Mouse (Mus musculus) testis, adult 2 months (tissue): ENCODE measurements around the gene Exph5. TPM values are rescaled to one million over a fixed set of nuclear protein-coding genes. Genes with fewer than 3 reads are reported as not detected.

Experiments
- H3K27ac ChIP-seq: fragments of 200-500 bp; 2 replicates; pipeline ENCODE4 v1.5.1; 2012; ENCODE audit warnings: low read depth, low read length; ENCODE audit not compliant: control insufficient read depth, insufficient read depth
- H3K27me3 ChIP-seq: fragments of 200-500 bp; 2 replicates; pipeline ENCODE4 v1.6.1; 2012; ENCODE audit warnings: mild to moderate bottlenecking, low read length, moderate library complexity; ENCODE audit not compliant: control insufficient read depth, insufficient read depth
- H3K36me3 ChIP-seq: fragments of 200-500 bp; 2 replicates; pipeline ENCODE4 v1.6.1; 2012; ENCODE audit warnings: mild to moderate bottlenecking, low read length; ENCODE audit not compliant: control insufficient read depth, insufficient read depth
- H3K4me1 ChIP-seq: fragments of 200-500 bp; 2 replicates; pipeline ENCODE4 v1.6.1; 2012; ENCODE audit warnings: low read length; ENCODE audit not compliant: control insufficient read depth, insufficient read depth
- H3K4me3 ChIP-seq: fragments of 200-500 bp; 2 replicates; pipeline ENCODE4 v1.5.1; 2012; ENCODE audit warnings: low read depth, mild to moderate bottlenecking, low read length, moderate library complexity, mixed read lengths; ENCODE audit not compliant: control insufficient read depth
- CTCF ChIP-seq: fragments of 200-500 bp; IDR thresholded peaks from 2 replicates; pipeline ENCODE4 v1.5.1; 2012; ENCODE audit warnings: low read depth, mild to moderate bottlenecking, inconsistent platforms, low read length, moderate library complexity; ENCODE audit not compliant: control insufficient read depth, insufficient read depth, insufficient replicate concordance
- POLR2A ChIP-seq: fragments of 200-500 bp; IDR thresholded peaks from 2 replicates; pipeline ENCODE4 v1.6.1; 2012; ENCODE audit warnings: low read depth, mild to moderate bottlenecking, inconsistent platforms, low read length, moderate library complexity; ENCODE audit not compliant: control insufficient read depth
- polyA plus RNA-seq: library from polyadenylated mRNA; depleted of rRNA; stranded (reverse); fragments of >200 nt; gene quantifications from 2 replicates; pipeline ENCODE4 v1.2.3, GENCODE M21; 2012

The Exph5 gene
- polyA plus RNA-seq, 1 experiment: 1.0 TPM

DNA sequence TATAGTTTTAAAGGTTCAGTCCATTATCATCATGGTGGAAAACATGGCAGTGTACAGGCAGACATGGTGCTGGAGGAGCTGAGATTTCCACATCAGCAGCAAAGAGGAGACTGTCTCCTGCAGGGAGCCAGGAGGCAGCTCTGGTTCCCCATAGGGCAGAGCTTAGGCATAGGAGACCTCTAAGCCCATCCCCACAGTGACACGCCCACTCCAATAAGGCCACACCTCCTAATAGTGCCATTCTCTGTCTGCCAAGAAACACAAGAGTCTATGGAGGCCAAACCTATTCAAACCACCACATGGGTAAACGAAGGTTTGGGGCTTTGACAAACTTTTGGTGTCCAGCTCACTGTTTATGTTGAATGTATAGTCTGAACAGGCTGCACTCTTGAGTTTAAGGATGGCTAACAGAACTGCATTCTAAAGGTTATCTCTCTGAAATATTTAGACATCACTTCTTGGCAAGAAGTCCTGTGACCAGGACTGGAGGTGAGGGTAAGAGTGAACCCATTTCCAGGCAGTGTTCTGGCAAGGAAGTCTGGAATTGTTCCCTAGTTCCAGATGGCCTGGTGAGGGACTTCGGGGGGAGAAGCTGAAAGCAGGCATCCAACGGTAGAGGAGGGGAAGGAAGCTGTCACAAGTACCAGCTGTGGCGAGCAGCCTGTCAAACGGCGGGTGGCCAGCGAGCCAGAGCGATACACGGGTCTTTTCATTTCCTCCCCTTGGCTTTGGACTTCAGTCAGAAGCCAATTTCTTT, 19.6 kb downstream of the Exph5 start:
- H3K27me3 ChIP-seq: no peaks in the 10 kb centered on the region
- no peak for TF ChIP-seq CTCF
- no peak for TF ChIP-seq POLR2A
- H3K4me3 ChIP-seq: no peak overlapping the region
- H3K36me3 ChIP-seq: no peaks in the 10 kb centered on the region
- H3K4me1 ChIP-seq: no peaks in the 10 kb centered on the region
- H3K27ac ChIP-seq: no peak overlapping the region

DNA sequence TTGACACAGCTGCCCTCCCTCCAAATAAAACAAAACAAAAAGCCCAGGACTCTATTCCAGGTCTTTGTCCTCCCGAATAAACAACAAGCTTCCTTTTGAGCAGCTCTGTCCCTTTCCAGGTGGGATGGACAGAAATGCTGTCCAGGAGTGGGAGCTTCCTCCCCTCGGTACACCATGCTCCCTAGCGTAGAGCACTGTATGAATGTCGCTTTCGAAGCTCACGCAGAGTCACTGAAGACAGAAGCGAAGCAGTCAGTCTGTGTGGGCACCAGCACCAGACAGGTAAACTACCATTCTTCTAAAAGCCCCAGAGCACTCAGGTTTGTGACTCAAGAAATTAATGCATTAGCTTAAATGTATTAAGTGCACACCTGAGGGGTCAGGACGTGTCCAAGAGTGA, 20.2 kb downstream of the Exph5 start:
- Histone ChIP-seq H3K27me3 (no peaks in the 10 kb centered on the region), H3K36me3 (no peaks in the 10 kb centered on the region), H3K4me1 (no peaks in the 10 kb centered on the region), H3K4me3 (no peak overlapping the region), H3K27ac (no peak overlapping the region)
- no peak for TF ChIP-seq POLR2A
- no peak for TF ChIP-seq CTCF

DNA sequence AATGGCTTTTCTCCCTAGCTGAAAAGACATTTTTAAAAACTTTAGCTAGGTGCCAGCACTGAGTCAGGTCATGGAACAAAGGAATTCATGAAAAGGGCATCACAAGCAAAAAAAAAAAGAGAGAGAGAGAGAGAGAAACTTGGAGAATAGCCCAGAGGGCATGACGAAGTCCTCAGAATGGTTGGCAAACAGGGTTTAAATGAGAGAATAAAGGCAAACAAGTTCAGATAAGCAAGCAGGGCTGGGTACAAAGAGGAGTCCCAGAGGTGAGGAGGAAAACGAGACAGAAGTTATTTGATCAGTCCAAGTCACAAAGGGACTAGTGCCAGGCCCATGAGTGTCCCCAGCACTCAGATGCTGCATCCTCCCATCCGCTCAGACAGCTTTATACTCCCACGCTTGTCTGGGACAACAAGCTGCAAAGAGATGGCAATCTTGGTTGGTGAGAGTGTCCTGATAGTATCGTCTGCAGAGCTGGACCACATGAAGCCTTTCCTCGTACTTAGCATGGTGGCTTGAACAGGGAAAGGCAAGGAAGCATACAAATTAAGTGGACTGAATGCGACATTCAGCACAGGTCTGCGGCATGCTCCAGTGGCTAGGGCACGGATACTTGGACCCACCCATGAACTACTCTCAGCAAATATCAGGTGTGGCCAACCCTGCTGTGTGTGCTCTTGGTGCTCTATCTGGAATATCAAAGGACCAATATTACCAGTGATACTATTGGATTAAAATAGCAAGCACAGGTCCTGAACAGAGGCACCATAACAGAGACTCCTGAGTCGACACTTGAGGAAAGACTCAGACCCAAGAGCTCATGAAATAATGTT, 22.2 kb downstream of the Exph5 start:
- H3K27ac ChIP-seq: no peak overlapping the region
- no peaks in the 10 kb centered on the region for H3K4me1 ChIP-seq
- H3K4me3 ChIP-seq: no peak overlapping the region
- H3K36me3 ChIP-seq: no peaks in the 10 kb centered on the region
- H3K27me3 ChIP-seq: no peaks in the 10 kb centered on the region
- TF ChIP-seq POLR2A (no peak), CTCF (no peak)

DNA sequence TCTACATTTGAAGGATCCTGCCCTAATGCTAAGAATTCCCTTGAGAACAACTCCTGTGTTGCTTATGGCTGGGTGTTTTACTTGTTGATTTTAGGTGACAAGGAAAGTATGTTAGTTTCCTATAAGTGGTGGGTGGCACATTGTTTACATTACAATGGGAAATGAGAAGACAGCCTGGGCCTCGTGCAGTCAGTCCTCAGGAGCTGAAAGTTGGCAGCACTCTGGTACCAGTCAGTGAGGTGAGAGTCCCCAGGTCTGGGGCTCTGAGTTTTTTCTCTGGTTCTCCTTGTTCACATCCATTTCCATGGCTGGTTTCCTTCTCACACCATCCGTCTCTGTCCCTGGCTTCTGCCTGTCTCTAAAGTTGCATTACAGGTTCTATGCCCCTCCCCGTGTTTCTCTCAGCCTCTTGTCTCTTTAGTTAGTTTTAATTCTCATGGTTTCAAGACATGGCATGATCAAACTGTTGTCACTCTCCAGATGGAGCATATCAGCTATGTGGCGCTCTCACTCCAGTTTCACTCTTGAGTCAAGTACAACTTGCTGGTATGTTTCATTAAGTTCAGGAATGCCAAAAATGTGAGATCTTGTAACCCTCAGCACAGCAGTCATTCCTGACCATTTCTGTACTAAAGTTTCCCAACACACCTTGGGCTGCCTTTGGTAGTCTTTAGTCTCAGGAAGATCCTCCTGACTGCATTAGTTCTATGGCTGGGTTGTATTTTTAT, 24.1 kb downstream of the Exph5 start:
- no peak overlapping the region for H3K27ac ChIP-seq
- no peaks in the 10 kb centered on the region for H3K4me1 ChIP-seq
- no peak overlapping the region for H3K4me3 ChIP-seq
- no peaks in the 10 kb centered on the region for H3K36me3 ChIP-seq
- no peak for TF ChIP-seq POLR2A
- H3K27me3 ChIP-seq: no peaks in the 10 kb centered on the region

DNA sequence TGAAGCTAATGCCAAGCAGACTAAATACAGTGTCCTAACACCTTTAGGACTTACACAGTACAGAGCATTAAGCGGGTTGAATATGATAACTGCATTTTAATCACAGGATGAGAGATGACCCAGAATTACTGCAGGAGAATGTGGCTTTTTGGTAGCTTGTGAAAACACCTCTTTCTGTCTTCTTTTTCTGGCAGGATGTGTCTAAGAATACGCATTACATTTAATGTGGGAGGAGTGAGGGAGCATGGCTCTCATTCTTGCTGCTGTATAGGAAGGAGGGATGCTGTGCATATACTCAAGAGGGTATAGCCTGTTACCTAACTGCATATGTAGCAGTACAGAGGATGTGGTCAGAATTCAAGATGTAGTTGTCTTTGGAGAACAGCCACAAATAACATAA, 26.7 kb downstream of the Exph5 start:
- Histone ChIP-seq H3K27ac (no peak overlapping the region), H3K4me3 (no peak overlapping the region), H3K36me3 (no peaks in the 10 kb centered on the region), H3K27me3 (no peaks in the 10 kb centered on the region), H3K4me1 (no peaks in the 10 kb centered on the region)
- TF ChIP-seq CTCF (no peak), POLR2A (no peak)

DNA sequence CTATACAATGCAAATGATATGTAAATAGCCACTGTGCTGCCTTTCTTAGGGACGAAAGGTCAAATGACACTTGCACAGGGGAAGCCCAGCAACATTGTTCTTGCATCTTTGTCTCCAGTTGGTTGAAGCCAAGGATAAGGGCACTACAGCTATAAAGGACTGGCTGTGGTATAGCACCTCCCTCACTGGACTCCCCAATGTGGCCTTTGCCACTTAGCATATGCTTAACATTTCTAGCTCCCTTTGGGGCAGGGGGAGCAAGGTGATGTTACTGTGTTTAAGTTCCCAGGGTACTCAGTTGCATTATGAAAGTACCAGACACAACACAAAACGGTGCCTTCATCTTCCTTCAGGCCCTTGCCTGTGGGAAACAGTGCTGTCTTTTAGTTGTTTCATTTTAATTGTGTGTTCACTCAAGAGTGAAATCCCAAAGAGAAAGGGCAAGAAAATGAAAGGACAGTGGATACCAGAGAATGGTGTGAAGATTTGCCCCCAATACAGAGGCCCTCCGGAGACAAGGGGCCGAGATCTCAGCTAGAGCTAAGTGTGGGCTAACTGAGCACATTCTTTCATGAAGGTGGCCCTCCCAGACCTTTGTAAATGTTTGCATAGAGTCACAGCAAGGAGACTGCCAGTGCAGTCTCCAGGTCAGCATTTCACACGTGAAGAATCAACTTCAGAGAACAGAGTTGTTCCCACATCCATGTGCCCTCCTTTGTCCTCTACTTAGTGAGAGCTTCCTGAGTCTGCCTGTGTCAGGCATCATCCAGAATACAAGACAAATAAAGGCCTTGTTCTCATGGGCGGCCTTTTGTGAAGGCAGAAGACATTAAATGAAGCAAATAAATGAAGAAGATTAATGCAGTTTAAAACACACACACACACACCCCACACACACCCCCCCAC, 28.1 kb downstream of the Exph5 start:
- Histone ChIP-seq H3K27me3 (no peaks in the 10 kb centered on the region), H3K4me3 (no peak overlapping the region), H3K4me1 (no peaks in the 10 kb centered on the region), H3K27ac (no peak overlapping the region), H3K36me3 (no peaks in the 10 kb centered on the region)
- no peak for TF ChIP-seq CTCF
- TF ChIP-seq POLR2A: no peak

DNA sequence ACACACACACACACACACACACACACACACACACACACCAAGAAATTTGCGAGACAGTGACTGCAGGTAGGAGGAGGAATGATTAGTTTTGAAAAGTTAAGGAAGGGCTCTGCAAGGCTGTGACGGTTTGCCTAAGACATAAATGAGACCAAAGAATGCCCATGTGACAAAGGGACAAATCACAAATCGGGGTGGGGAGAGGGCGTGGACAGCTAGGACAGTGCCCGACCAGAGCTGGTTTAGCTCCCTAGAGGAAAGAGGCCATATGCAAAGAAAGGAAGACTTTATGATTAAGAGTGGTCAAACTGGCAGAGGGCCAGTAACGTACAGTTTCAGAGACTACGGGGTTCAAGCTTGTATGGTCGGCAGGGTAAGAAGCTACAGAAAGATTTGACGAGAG, 28.8 kb downstream of the Exph5 start:
- Histone ChIP-seq H3K27me3 (no peaks in the 10 kb centered on the region), H3K36me3 (no peaks in the 10 kb centered on the region), H3K27ac (no peak overlapping the region), H3K4me3 (no peak overlapping the region), H3K4me1 (no peaks in the 10 kb centered on the region)
- TF ChIP-seq POLR2A (no peak), CTCF (no peak)
